In genomic region chr12:104964953-104965911, GRCm38 (mm10) we compare ENCODE assay signal across 9 mouse cellular contexts. TPM values are rescaled to one million over a fixed set of nuclear protein-coding genes. Genes with fewer than 3 reads are reported as not detected.
A peak's percentile ranks its signal among the peaks of the same experiment; 100 is the strongest.
DNase-seq lines count a peak whose midpoint lies in the region; ATAC-seq lines count a peak whose summit lies in the region.
"Had no signal": no experiment of that assay in that cellular context is flagged by ENCODE, and none has a peak within 500 bp of the region (broad histone marks: within the 10 kb centered on the region; RNA-seq: fewer than 3 reads in every experiment).

No protein-coding gene starts in this region.

- peak; percentile 53 for ATAC-seq in kidney, embryonic 14.5 days (ENCODE audit: low FRiP score, low TSS enrichment)
- peak; percentile 95 for ATAC-seq in forebrain, embryonic 14.5 days
- ATAC-seq in neural tube, embryonic 13.5 days (ENCODE audit: low read depth): peak; percentile 86

- H3K4me2 ChIP-seq in kidney, embryonic 14.5 days (replicated peaks; ENCODE audit: low read depth, low read length): no peak overlapping the region
- H3K4me2 ChIP-seq in forebrain, embryonic 14.5 days (ENCODE audit: low read length): no peak overlapping the region
- no peak overlapping the region for H3K4me2 ChIP-seq in neural tube, embryonic 13.5 days
- H3K4me2 ChIP-seq: liver, embryonic 15.5 days had no signal

- H3K9me3 ChIP-seq in kidney, embryonic 14.5 days (ENCODE audit: control insufficient read depth, low read length): 0 out of 2 replicates have a peak, but pooled peaks cover 2% of the 10 kb centered on the region
- H3K9me3 ChIP-seq in forebrain, embryonic 14.5 days (replicated peaks; ENCODE audit: control insufficient read depth, low read length): no peaks in the 10 kb centered on the region
- H3K9me3 ChIP-seq in neural tube, embryonic 13.5 days: 0 out of 2 replicates have a peak, but pooled peaks cover 3% of the 10 kb centered on the region
- no peaks in the 10 kb centered on the region for H3K9me3 ChIP-seq in heart, embryonic 10.5 days
- H3K9me3 ChIP-seq: liver, embryonic 15.5 days had no signal

- no peaks in the 10 kb centered on the region for H3K36me3 ChIP-seq in kidney, embryonic 14.5 days (ENCODE audit: control insufficient read depth, insufficient read depth, low read length)
- no peaks in the 10 kb centered on the region for H3K36me3 ChIP-seq in forebrain, embryonic 14.5 days (ENCODE audit: control insufficient read depth, insufficient read depth, low read length)
- H3K36me3 ChIP-seq in neural tube, embryonic 13.5 days: no peaks in the 10 kb centered on the region
- H3K36me3 ChIP-seq in heart, embryonic 10.5 days: no peaks in the 10 kb centered on the region

- H3K4me1 ChIP-seq in kidney, embryonic 14.5 days (ENCODE audit: control insufficient read depth, insufficient read depth, low read length): peaks cover 5% of the 10 kb centered on the region; the same call in 1 of the 2 replicates
- H3K4me1 ChIP-seq in forebrain, embryonic 14.5 days (ENCODE audit: control insufficient read depth, insufficient read depth, low read length): peaks cover 3% of the 10 kb centered on the region; the same call in 1 of the 2 replicates
- H3K4me1 ChIP-seq in neural tube, embryonic 13.5 days (replicated peaks): peaks cover 14% of the 10 kb centered on the region; the same call in 1 of the 2 replicates
- H3K4me1 ChIP-seq in heart, embryonic 10.5 days: peaks cover 8% of the 10 kb centered on the region; the same call in 1 of the 2 replicates
- H3K4me1 ChIP-seq: liver, embryonic 15.5 days had no signal

- H3K9ac ChIP-seq in kidney, embryonic 14.5 days (ENCODE audit: low read depth, low read length): no peak overlapping the region
- H3K9ac ChIP-seq in forebrain, embryonic 14.5 days (ENCODE audit: low read length): no peak overlapping the region
- H3K9ac ChIP-seq in neural tube, embryonic 13.5 days: no peak overlapping the region
- H3K9ac ChIP-seq: liver, embryonic 15.5 days had no signal

- 42% methylated on average over 7 of the region's 7 CpGs for WGBS in kidney, embryonic 14.5 days
- WGBS in forebrain, embryonic 14.5 days: 12% methylated on average over 7 of the region's 7 CpGs
- 25% methylated on average over 7 of the region's 7 CpGs for WGBS in neural tube, embryonic 13.5 days
- 68% methylated on average over 7 of the region's 7 CpGs for WGBS in heart, embryonic 10.5 days

- H3K27me3 ChIP-seq in kidney, embryonic 14.5 days (ENCODE audit: control insufficient read depth, insufficient read depth, low read length): 0 out of 2 replicates have a peak, but pooled peaks cover 5% of the 10 kb centered on the region
- H3K27me3 ChIP-seq in forebrain, embryonic 14.5 days (replicated peaks; ENCODE audit: control insufficient read depth, insufficient read depth, low read length): peaks cover 13% of the 10 kb centered on the region
- H3K27me3 ChIP-seq in neural tube, embryonic 13.5 days: peaks cover 12% of the 10 kb centered on the region; the same call in 1 of the 2 replicates
- H3K27me3 ChIP-seq in heart, embryonic 10.5 days (ENCODE audit: insufficient read depth, poor library complexity, severe bottlenecking): peaks cover 21% of the 10 kb centered on the region; the same call in 1 of the 2 replicates
- H3K27me3 ChIP-seq: liver, embryonic 15.5 days had no signal

- no peak overlapping the region for H3K27ac ChIP-seq in kidney, embryonic 14.5 days (ENCODE audit: low read depth, low read length)
- H3K27ac ChIP-seq in forebrain, embryonic 14.5 days (ENCODE audit: low read depth, low read length): peak overlapping the region; percentile 76
- H3K27ac ChIP-seq in neural tube, embryonic 13.5 days (replicated peaks): peak overlapping the region; percentile 64
- H3K27ac ChIP-seq in heart, embryonic 10.5 days: no peak overlapping the region
- H3K27ac ChIP-seq: liver, embryonic 15.5 days had no signal

- H3K4me3 ChIP-seq in kidney, embryonic 14.5 days (ENCODE audit: low read length): no peak overlapping the region
- no peak overlapping the region for H3K4me3 ChIP-seq in forebrain, embryonic 14.5 days (ENCODE audit: low read depth, low read length)
- H3K4me3 ChIP-seq in neural tube, embryonic 13.5 days: no peak overlapping the region
- no peak overlapping the region for H3K4me3 ChIP-seq in heart, embryonic 10.5 days
- H3K4me3 ChIP-seq: liver, embryonic 15.5 days had no signal

- no peak for DNase-seq in kidney, adult 11 months
- DNase-seq in forebrain, embryonic 14.5 days (ENCODE audit: low spot score): peak; percentile 96
- DNase-seq in layer of hippocampus, postnatal 36 days: peak; percentile 16 to 31
- no peak for DNase-seq in heart, embryonic 10.5 days (ENCODE audit: low spot score)
- no peak for DNase-seq in thymus, postnatal 4 days
- DNase-seq in B cell, adult 2 months: no peak

RNA-seq across cellular contexts. Expression of gene Syne3, which starts 44.4 kb away (rescaled TPM):
- 0.24 and 0.51 TPM in 2 replicates for polyA plus RNA-seq in kidney, embryonic 14.5 days (2014; fragmentation: Nextera tagmentation; extraction: Ambion mirVana)
- polyA plus RNA-seq in forebrain, embryonic 14.5 days (2014; fragmentation: Nextera tagmentation; extraction: Ambion mirVana): 0.08 and 0.22 TPM in 2 replicates
- total RNA-seq in layer of hippocampus, postnatal 36 days (2021): 1 to 10 TPM; 1.3 to 2.0 TPM
- 0.28 and 0.32 TPM in 2 replicates for polyA plus RNA-seq in neural tube, embryonic 13.5 days (2015; fragmentation: Nextera tagmentation; extraction: Ambion mirVana)
- polyA plus RNA-seq in heart, embryonic 10.5 days (2016; fragmentation: Nextera tagmentation; extraction: Ambion mirVana): 0.21 and 0.41 TPM in 2 replicates

Comparison
In these comparisons a context has a peak if more than half of its experiments do, and no peak if none do; other contexts are left out.
1. H3K27ac ChIP-seq: peak in forebrain, embryonic 14.5 days (single experiment) and neural tube, embryonic 13.5 days (single experiment); none in kidney, embryonic 14.5 days (single experiment) and heart, embryonic 10.5 days (single experiment).
2. DNase-seq: peak in forebrain, embryonic 14.5 days (single experiment) and layer of hippocampus, postnatal 36 days (2 of 2); none in kidney, adult 11 months (single experiment), heart, embryonic 10.5 days (single experiment), thymus, postnatal 4 days (single experiment) and B cell, adult 2 months (0 of 2).
3. Peak in every context shown above with its lines, with median percentiles within 50 percentile points of each other: ATAC-seq.